Mouse (Mus musculus): ENCODE data around the gene Serpina6. TPM values are rescaled to one million over a fixed set of nuclear protein-coding genes. Genes with fewer than 3 reads are reported as not detected.
A peak's percentile ranks its signal among the peaks of the same experiment; 100 is the strongest.

The Serpina6 gene
- polyA plus RNA-seq, 1 experiment from 2014 or later: 172 TPM

- Histone ChIP-seq H3K9me3 (replicated peaks; ENCODE audit: control insufficient read depth, low read length) (no peaks in the 10 kb centered on the region), H3K4me1 (ENCODE audit: control insufficient read depth, insufficient read depth, low read length) (no peaks in the 10 kb centered on the region), H3K36me3 (ENCODE audit: control insufficient read depth, insufficient read depth, low read length) (no peaks in the 10 kb centered on the region), H3K4me2 (ENCODE audit: low read depth, low read length) (no peak overlapping the region), H3K27me3 (ENCODE audit: control insufficient read depth, insufficient read depth, low read length) (no peaks in the 10 kb centered on the region), H3K27ac (ENCODE audit: low read length) (no peak overlapping the region), H3K9ac (ENCODE audit: low read length) (no peak overlapping the region), H3K4me3 (replicated peaks; ENCODE audit: low read length) (no peak overlapping the region)
- 0% methylated on average over 2 of the region's 2 CpGs for WGBS
- no peak for ATAC-seq (ENCODE audit: insufficient read depth, low FRiP score)
These were observed 13.7 kb downstream of the Serpina6 start for GRCm38 (mm10) chr12:103643336-103643735.

DNA sequence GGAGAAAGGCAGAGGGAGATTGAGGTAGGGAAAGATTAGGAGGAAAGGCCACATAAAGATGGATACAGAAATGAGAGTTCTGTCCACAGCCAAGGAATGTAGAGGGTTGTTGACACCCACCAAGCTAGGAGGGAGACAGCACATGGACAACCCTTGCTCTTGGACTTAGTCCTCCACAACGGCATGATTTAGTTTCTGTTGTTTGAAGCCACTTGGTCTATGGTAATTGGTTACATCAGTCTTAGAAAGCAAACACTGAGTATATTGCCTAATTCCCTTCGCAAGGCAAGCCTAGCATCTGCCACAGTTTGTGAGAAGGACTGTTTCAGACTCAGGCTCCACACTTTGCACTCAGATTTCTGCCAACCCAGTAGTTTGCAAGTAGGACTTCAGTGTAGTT lies 21.2 kb downstream of the Serpina6 start:
- H3K9me3 ChIP-seq (replicated peaks; ENCODE audit: control insufficient read depth, low read length): no peaks in the 10 kb centered on the region
- 70% methylated on average over 2 of the region's 2 CpGs for WGBS
- H3K4me3 ChIP-seq (replicated peaks; ENCODE audit: low read length): no peak overlapping the region
- H3K27ac ChIP-seq (ENCODE audit: low read length): no peak overlapping the region
- H3K27me3 ChIP-seq (ENCODE audit: control insufficient read depth, insufficient read depth, low read length): no peaks in the 10 kb centered on the region
- H3K36me3 ChIP-seq (ENCODE audit: control insufficient read depth, insufficient read depth, low read length): no peaks in the 10 kb centered on the region
- no peak overlapping the region for H3K4me2 ChIP-seq (ENCODE audit: low read depth, low read length)
- H3K4me1 ChIP-seq (ENCODE audit: control insufficient read depth, insufficient read depth, low read length): no peaks in the 10 kb centered on the region
- no peak for ATAC-seq (ENCODE audit: insufficient read depth, low FRiP score)
- H3K9ac ChIP-seq (ENCODE audit: low read length): no peak overlapping the region

DNA sequence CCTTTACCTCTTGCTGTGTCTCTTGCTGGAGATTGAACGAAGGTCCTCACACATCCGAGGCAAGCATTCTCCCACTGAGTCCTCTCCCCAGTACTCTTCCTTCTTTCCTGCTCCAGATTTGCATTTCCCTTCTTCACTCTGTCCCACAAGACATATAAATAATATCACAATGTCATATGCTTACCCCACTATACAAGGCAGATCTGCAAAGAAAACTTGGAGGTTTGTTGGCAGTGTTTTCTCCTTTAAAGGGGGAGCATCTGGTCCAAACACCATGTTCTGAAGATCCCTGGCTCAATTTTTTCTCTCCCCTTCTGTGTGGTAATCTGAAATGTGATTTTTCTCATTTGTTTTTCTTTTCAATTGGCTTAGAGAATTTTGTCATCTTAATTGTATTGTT lies 22.6 kb downstream of the Serpina6 start:
- no peak overlapping the region for H3K9ac ChIP-seq (ENCODE audit: low read length)
- no peak overlapping the region for H3K4me3 ChIP-seq (replicated peaks; ENCODE audit: low read length)
- no peak overlapping the region for H3K27ac ChIP-seq (ENCODE audit: low read length)
- WGBS: 85% methylated on average over 2 of the region's 2 CpGs
- H3K27me3 ChIP-seq (ENCODE audit: control insufficient read depth, insufficient read depth, low read length): no peaks in the 10 kb centered on the region
- no peak overlapping the region for H3K4me2 ChIP-seq (ENCODE audit: low read depth, low read length)
- H3K36me3 ChIP-seq (ENCODE audit: control insufficient read depth, insufficient read depth, low read length): no peaks in the 10 kb centered on the region
- ATAC-seq (ENCODE audit: insufficient read depth, low FRiP score): no peak
- no peaks in the 10 kb centered on the region for H3K9me3 ChIP-seq (replicated peaks; ENCODE audit: control insufficient read depth, low read length)
- no peaks in the 10 kb centered on the region for H3K4me1 ChIP-seq (ENCODE audit: control insufficient read depth, insufficient read depth, low read length)

GRCm38 (mm10) chr12:103631203-103631612 lies 25.8 kb downstream of the Serpina6 start, which contains the start of gene Serpina10:
Gene Serpina10, minus strand, starts transcription at chr12:103631444.
- no peaks in the 10 kb centered on the region for H3K4me1 ChIP-seq (ENCODE audit: control insufficient read depth, insufficient read depth, low read length)
- H3K9ac ChIP-seq (ENCODE audit: low read length): no peak within 1 kb of the TSS
- H3K9me3 ChIP-seq (replicated peaks; ENCODE audit: control insufficient read depth, low read length): no peaks in the 10 kb centered on the region
- no peaks in the 10 kb centered on the region for H3K27me3 ChIP-seq (ENCODE audit: control insufficient read depth, insufficient read depth, low read length)
- 60% methylated on average over 3 of the region's 3 CpGs for WGBS
- H3K27ac ChIP-seq (ENCODE audit: low read length): no peak within 1 kb of the TSS
- no peak within 1 kb of the TSS for H3K4me3 ChIP-seq (replicated peaks; ENCODE audit: low read length)
- H3K4me2 ChIP-seq (ENCODE audit: low read depth, low read length): no peak within 1 kb of the TSS
- no peaks in the 10 kb centered on the region for H3K36me3 ChIP-seq (ENCODE audit: control insufficient read depth, insufficient read depth, low read length)
- no peak for ATAC-seq (ENCODE audit: insufficient read depth, low FRiP score)

DNA sequence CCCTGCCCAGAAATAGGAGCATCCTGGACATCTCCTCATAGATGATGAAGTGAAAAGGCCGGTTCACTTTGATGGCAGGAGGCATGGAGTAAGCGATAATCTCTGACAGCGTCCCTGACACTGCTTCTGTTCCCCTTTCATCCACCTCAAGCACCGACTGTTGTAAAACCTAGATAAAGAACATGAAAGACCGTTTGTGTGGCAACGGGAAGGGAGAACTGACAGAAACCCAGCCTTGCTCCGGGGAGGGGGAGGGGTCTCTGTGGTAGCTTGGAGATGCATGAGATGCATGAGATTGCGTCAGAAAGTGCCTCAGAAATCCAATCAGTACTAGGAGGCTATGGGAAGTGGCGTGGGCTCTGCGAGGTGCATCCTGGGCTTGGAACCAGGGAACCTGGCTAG lies 40.2 kb downstream of the Serpina6 start:
- Histone ChIP-seq H3K9ac (ENCODE audit: low read length) (no peak overlapping the region), H3K4me3 (replicated peaks; ENCODE audit: low read length) (no peak overlapping the region), H3K27ac (ENCODE audit: low read length) (no peak overlapping the region), H3K9me3 (replicated peaks; ENCODE audit: control insufficient read depth, low read length) (no peaks in the 10 kb centered on the region), H3K4me1 (ENCODE audit: control insufficient read depth, insufficient read depth, low read length) (no peaks in the 10 kb centered on the region), H3K36me3 (ENCODE audit: control insufficient read depth, insufficient read depth, low read length) (no peaks in the 10 kb centered on the region), H3K4me2 (ENCODE audit: low read depth, low read length) (no peak overlapping the region), H3K27me3 (ENCODE audit: control insufficient read depth, insufficient read depth, low read length) (no peaks in the 10 kb centered on the region)
- no peak for ATAC-seq (ENCODE audit: insufficient read depth, low FRiP score)
- 69% methylated on average over 10 of the region's 10 CpGs for WGBS

GRCm38 (mm10) chr12:103615734-103616133 lies 41.3 kb downstream of the Serpina6 start:
- Histone ChIP-seq H3K4me3 (replicated peaks; ENCODE audit: low read length) (no peak overlapping the region), H3K27ac (ENCODE audit: low read length) (no peak overlapping the region), H3K9me3 (replicated peaks; ENCODE audit: control insufficient read depth, low read length) (no peaks in the 10 kb centered on the region), H3K27me3 (ENCODE audit: control insufficient read depth, insufficient read depth, low read length) (no peaks in the 10 kb centered on the region), H3K36me3 (ENCODE audit: control insufficient read depth, insufficient read depth, low read length) (no peaks in the 10 kb centered on the region), H3K9ac (ENCODE audit: low read length) (no peak overlapping the region), H3K4me2 (ENCODE audit: low read depth, low read length) (no peak overlapping the region), H3K4me1 (ENCODE audit: control insufficient read depth, insufficient read depth, low read length) (no peaks in the 10 kb centered on the region)
- 76% methylated on average over 4 of the region's 4 CpGs for WGBS
- no peak for ATAC-seq (ENCODE audit: insufficient read depth, low FRiP score)

DNA sequence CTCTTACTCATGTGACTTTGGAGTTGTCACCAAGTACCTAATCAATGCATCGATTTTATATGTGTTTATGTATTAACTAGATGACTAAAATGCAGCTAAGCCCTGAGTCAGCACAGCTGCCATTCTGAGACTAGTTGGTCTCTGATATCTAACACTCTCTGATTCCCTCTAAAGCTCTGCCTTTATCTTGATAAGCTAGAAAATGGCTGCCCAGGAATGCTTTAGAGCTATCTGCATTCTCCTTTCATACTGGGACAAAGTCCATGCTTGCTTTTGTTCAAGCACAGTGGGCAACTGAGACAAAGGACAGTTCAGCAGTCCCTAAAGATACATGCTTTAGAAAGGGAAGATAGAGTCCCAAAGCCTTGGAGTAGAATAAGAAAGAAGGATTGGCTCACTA lies 41.9 kb downstream of the Serpina6 start:
- Histone ChIP-seq H3K9ac (ENCODE audit: low read length) (no peak overlapping the region), H3K4me1 (ENCODE audit: control insufficient read depth, insufficient read depth, low read length) (no peaks in the 10 kb centered on the region), H3K9me3 (replicated peaks; ENCODE audit: control insufficient read depth, low read length) (no peaks in the 10 kb centered on the region), H3K4me3 (replicated peaks; ENCODE audit: low read length) (no peak overlapping the region), H3K4me2 (ENCODE audit: low read depth, low read length) (no peak overlapping the region), H3K36me3 (ENCODE audit: control insufficient read depth, insufficient read depth, low read length) (no peaks in the 10 kb centered on the region), H3K27ac (ENCODE audit: low read length) (no peak overlapping the region), H3K27me3 (ENCODE audit: control insufficient read depth, insufficient read depth, low read length) (no peaks in the 10 kb centered on the region)
- no peak for ATAC-seq (ENCODE audit: insufficient read depth, low FRiP score)
- 77% methylated on average over 1 of the region's 1 CpGs for WGBS

DNA sequence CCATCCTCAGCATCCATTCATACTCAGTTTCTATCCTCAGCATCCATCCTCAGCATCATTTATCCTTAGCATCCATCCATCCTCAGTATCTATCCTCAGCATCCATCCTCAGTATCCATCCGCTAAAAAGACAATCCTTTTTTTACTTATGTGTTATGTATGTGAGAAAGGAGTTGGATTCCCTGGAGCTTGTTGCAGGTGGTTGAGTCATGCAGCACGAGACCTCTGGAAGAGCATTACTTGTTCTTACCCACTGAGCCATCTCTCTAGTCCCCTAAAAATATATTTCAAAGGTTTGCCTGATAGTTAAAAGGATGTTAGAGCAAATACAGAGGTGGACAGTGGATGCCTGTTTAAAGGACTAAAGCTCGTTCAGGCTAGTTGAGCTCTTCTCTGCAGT lies 55.2 kb downstream of the Serpina6 start:
- no peaks in the 10 kb centered on the region for H3K9me3 ChIP-seq (replicated peaks; ENCODE audit: control insufficient read depth, low read length)
- no peaks in the 10 kb centered on the region for H3K4me1 ChIP-seq (ENCODE audit: control insufficient read depth, insufficient read depth, low read length)
- H3K9ac ChIP-seq (ENCODE audit: low read length): no peak overlapping the region
- H3K27me3 ChIP-seq (ENCODE audit: control insufficient read depth, insufficient read depth, low read length): no peaks in the 10 kb centered on the region
- ATAC-seq (ENCODE audit: insufficient read depth, low FRiP score): no peak
- H3K36me3 ChIP-seq (ENCODE audit: control insufficient read depth, insufficient read depth, low read length): no peaks in the 10 kb centered on the region
- H3K27ac ChIP-seq (ENCODE audit: low read length): no peak overlapping the region
- no peak overlapping the region for H3K4me2 ChIP-seq (ENCODE audit: low read depth, low read length)
- no peak overlapping the region for H3K4me3 ChIP-seq (replicated peaks; ENCODE audit: low read length)
- 84% methylated on average over 3 of the region's 3 CpGs for WGBS

DNA sequence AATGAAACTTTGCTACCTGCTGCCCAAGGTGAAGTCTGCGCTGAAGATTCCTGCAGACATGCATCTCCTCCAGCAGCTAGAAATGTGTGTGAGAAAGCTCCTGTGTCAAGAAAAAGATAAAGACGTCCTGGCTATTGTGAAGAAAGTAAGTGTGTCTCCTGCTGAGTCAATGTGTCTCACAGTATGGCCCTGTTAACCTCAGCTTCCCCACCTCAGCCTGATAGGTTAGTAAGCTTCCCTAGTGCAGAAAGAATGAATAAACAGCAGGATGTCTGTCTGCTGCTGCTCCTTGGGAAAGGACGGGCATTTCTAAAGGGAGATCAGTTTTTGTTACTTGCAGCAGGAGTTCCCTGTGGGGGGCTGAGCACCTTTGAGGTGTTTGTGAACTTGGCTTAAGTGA lies 56.6 kb downstream of the Serpina6 start:
- Histone ChIP-seq H3K27me3 (ENCODE audit: control insufficient read depth, insufficient read depth, low read length) (no peaks in the 10 kb centered on the region), H3K4me3 (replicated peaks; ENCODE audit: low read length) (no peak overlapping the region), H3K4me1 (ENCODE audit: control insufficient read depth, insufficient read depth, low read length) (no peaks in the 10 kb centered on the region), H3K9ac (ENCODE audit: low read length) (no peak overlapping the region), H3K9me3 (replicated peaks; ENCODE audit: control insufficient read depth, low read length) (no peaks in the 10 kb centered on the region), H3K4me2 (ENCODE audit: low read depth, low read length) (no peak overlapping the region), H3K36me3 (ENCODE audit: control insufficient read depth, insufficient read depth, low read length) (no peaks in the 10 kb centered on the region), H3K27ac (ENCODE audit: low read length) (no peak overlapping the region)
- no peak for ATAC-seq (ENCODE audit: insufficient read depth, low FRiP score)
- 43% methylated on average over 3 of the region's 3 CpGs for WGBS

- peak; percentile 73; the same call in 1 of the 2 replicates for ATAC-seq (ENCODE audit: insufficient read depth, low FRiP score)
- WGBS: 44% methylated on average over 2 of the region's 2 CpGs
These were observed 58.6 kb downstream of the Serpina6 start for GRCm38 (mm10) chr12:103598411-103598810.

More at GRCm38 (mm10) chr12:103598411-103598810, 58.6 kb downstream of the Serpina6 start:
- Histone ChIP-seq H3K4me2 (ENCODE audit: low read depth, low read length) (no peak overlapping the region), H3K4me3 (replicated peaks; ENCODE audit: low read length) (no peak overlapping the region), H3K9me3 (replicated peaks; ENCODE audit: control insufficient read depth, low read length) (no peaks in the 10 kb centered on the region), H3K36me3 (ENCODE audit: control insufficient read depth, insufficient read depth, low read length) (no peaks in the 10 kb centered on the region), H3K4me1 (ENCODE audit: control insufficient read depth, insufficient read depth, low read length) (no peaks in the 10 kb centered on the region), H3K27ac (ENCODE audit: low read length) (no peak overlapping the region), H3K27me3 (ENCODE audit: control insufficient read depth, insufficient read depth, low read length) (no peaks in the 10 kb centered on the region), H3K9ac (ENCODE audit: low read length) (no peak overlapping the region)

Data from stomach, embryonic 16.5 days (tissue).